Mouse (Mus musculus) forebrain, embryonic 13.5 days (tissue): ENCODE measurements around the gene Gm10073. TPM values are rescaled to one million over a fixed set of nuclear protein-coding genes. Genes with fewer than 3 reads are reported as not detected.
"Not testable (repeated sequence)": the region's sequence is repeated elsewhere in the genome, so short reads cannot be mapped to it uniquely, and the experiment has no call there.

Experiments
- ATAC-seq: fragments of 200-750 bp; cut with Nextera tagmentation; 2 replicates; pipeline ENCODE4 v1.8.0; 2017
- H3K27ac ChIP-seq: fragments of 300-500 bp; sonication (generic); 2 replicates; pipeline ENCODE4 v1.5.1; 2015; ENCODE audit warnings: inconsistent platforms, mild to moderate bottlenecking, moderate library complexity
- H3K27me3 ChIP-seq: fragments of 300-500 bp; sonication (generic); 2 replicates; pipeline ENCODE4 v1.6.1; 2015; ENCODE audit warnings: mild to moderate bottlenecking, inconsistent platforms
- H3K36me3 ChIP-seq: fragments of 300-500 bp; sonication (generic); 2 replicates; pipeline ENCODE4 v1.6.1; 2015; ENCODE audit warnings: mild to moderate bottlenecking, inconsistent platforms; ENCODE audit not compliant: poor library complexity, severe bottlenecking
- H3K4me1 ChIP-seq: fragments of 300-500 bp; sonication (generic); 2 replicates; pipeline ENCODE4 v1.6.1; 2015; ENCODE audit warnings: inconsistent platforms
- H3K4me2 ChIP-seq: fragments of 300-500 bp; sonication (generic); 2 replicates; pipeline ENCODE4 v1.6.1; 2015; ENCODE audit warnings: inconsistent platforms, mild to moderate bottlenecking, moderate library complexity
- H3K4me3 ChIP-seq: fragments of 300-500 bp; sonication (generic); 2 replicates; pipeline ENCODE4 v1.5.1; 2015; ENCODE audit warnings: mild to moderate bottlenecking, inconsistent platforms
- H3K9ac ChIP-seq: fragments of 300-500 bp; sonication (generic); 2 replicates; pipeline ENCODE4 v1.6.1; 2015; ENCODE audit warnings: mild to moderate bottlenecking, inconsistent platforms
- H3K9me3 ChIP-seq: fragments of 300-500 bp; sonication (generic); replicated peaks from 2 replicates; pipeline ENCODE4 v1.6.1; 2016; ENCODE audit warnings: inconsistent platforms
- WGBS: fragments of 180-500 bp; shearing (Covaris S2); methylation state at CpG from one replicate; pipeline ENCODE4 v1.1.7; 2015; 5-methylcytosine and 5-hydroxymethylcytosine counted together
- polyA plus RNA-seq: library from polyadenylated mRNA; unstranded; fragments of >200 nt; fragmentation: Nextera tagmentation; extraction: Ambion mirVana; gene quantifications from 2 replicates; pipeline ENCODE4 v1.2.1, GENCODE M21; 2015

Gm10073 gene
- polyA plus RNA-seq, result 6.9 and 9.8 TPM in 2 replicates

DNA sequence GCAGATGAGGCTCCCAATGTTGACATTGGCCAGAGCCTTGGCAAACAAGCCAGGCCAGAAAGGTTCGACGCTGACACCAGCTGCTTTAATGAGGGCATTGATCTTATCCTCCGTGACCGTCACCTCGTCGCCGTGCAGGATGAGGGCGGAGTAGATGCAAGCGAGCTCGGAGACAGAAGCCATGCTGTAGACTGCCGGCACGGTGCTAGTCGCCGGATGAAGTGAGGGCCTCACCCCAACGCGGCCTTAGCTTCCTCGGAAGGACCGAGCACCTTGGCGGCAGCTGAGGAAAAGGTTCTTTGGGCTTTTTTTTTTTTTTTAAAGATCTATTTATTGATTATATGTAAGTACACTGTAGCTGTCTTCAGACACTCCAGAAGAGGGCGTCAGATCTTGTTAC, at the start of gene Gm10073:
Gene Gm10073, minus strand, starts transcription at position 294 of the 400 bp plus-strand sequence.
- not testable (repeated sequence) for H3K9ac ChIP-seq, H3K4me1 ChIP-seq, H3K27ac ChIP-seq, H3K4me2 ChIP-seq, H3K4me3 ChIP-seq, H3K36me3 ChIP-seq, H3K27me3 ChIP-seq, ATAC-seq, H3K9me3 ChIP-seq
- WGBS, result 74% methylated on average over 20 of the region's 20 CpGs

DNA sequence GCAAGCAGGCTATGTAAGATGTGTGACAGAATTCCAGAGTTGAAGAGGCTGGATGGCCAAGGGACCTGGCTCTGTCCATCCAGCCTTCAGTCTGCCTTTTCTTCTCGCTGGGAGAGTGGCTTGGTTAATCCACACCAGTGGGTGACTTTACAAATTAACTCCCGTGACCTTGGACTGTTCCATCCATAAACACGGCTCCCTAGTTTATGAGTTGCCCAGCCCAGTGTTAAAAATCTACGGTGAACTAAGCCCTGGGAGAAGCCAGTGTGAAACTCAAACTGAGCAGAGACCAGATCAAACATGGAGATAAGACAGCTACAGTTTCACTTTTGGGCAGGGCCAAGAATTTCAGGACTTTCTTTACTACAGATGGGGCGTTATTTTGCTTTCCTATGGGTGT, 49.8 kb upstream of the Gm10073 start:
- no peak for ATAC-seq
- H3K9me3 ChIP-seq, result no peaks in the 10 kb centered on the region
- H3K9ac ChIP-seq, result no peak overlapping the region
- H3K36me3 ChIP-seq, result no peaks in the 10 kb centered on the region
- H3K27me3 ChIP-seq, result no peaks in the 10 kb centered on the region
- no peak overlapping the region for H3K4me2 ChIP-seq
- no peak overlapping the region for H3K4me3 ChIP-seq
- 86% methylated on average over 5 of the region's 5 CpGs for WGBS
- no peak overlapping the region for H3K27ac ChIP-seq
- peaks cover 6% of the 10 kb centered on the region for H3K4me1 ChIP-seq

DNA sequence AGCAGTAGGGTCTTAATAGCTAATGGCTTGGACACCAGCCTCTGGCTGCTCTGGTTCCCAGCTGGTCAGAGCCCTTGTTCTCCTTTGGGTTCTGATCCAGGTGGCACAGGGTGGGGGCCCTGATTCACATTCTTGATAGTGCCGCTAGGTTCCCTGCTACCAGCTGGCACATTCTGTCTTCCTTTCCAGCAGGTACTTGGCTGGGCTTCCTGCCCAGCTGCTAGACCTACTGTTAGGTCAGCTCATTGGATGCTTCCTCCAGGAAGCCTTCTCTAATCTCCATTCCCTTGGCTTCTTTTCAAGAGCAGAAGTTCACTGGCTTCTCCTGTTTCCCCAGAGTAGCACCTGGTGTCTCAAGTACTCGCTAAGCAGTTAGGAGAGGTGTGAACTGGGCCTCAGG, 47.2 kb upstream of the Gm10073 start:
- H3K27ac ChIP-seq, result no peak overlapping the region
- peaks cover 6% of the 10 kb centered on the region for H3K4me1 ChIP-seq
- no peak overlapping the region for H3K4me2 ChIP-seq
- no peak overlapping the region for H3K4me3 ChIP-seq
- 77% methylated on average over 2 of the region's 2 CpGs for WGBS
- ATAC-seq, result no peak
- H3K9me3 ChIP-seq, result no peaks in the 10 kb centered on the region
- no peaks in the 10 kb centered on the region for H3K27me3 ChIP-seq
- no peaks in the 10 kb centered on the region for H3K36me3 ChIP-seq
- no peak overlapping the region for H3K9ac ChIP-seq

DNA sequence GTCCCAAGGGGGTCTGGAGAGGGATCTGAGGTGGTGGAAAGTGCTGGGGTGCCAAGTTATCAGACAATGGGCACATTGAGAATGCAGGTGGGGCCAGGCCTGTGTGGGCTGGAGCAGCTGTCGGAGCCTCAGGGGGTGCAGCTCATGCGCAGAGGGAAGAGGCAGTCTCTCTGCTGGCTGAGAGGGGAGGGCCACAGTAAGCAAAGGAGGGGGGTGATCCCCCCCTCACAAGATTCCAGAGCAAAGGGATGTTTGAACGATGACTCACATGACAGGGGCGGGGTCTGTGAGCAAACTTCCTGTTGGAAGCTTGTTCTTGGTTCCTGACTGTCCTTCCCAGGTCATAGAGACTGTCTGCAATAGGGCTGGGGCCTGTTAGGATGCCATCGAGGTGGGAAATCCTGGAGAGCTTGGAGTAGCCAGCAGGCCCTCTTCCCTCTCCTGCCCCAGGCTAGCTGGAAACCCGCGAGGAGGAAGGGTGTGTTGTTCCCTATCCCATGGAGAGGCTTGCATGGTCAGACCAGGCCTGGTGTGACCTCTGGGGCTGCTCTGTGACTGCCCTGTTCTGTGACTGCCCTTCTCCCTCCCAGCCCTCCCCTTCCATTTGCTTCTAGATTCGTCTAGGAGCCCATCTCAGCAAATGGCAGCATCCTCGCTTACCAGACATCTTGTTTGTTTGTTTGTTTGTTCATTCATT, 46.4 kb upstream of the Gm10073 start:
- ATAC-seq, result no peak
- no peak overlapping the region for H3K4me2 ChIP-seq
- H3K9ac ChIP-seq, result no peak overlapping the region
- H3K27ac ChIP-seq, result no peak overlapping the region
- no peaks in the 10 kb centered on the region for H3K27me3 ChIP-seq
- no peaks in the 10 kb centered on the region for H3K9me3 ChIP-seq
- no peaks in the 10 kb centered on the region for H3K36me3 ChIP-seq
- no peak overlapping the region for H3K4me3 ChIP-seq
- H3K4me1 ChIP-seq, result peaks cover 6% of the 10 kb centered on the region
- 57% methylated on average over 9 of the region's 9 CpGs for WGBS

DNA sequence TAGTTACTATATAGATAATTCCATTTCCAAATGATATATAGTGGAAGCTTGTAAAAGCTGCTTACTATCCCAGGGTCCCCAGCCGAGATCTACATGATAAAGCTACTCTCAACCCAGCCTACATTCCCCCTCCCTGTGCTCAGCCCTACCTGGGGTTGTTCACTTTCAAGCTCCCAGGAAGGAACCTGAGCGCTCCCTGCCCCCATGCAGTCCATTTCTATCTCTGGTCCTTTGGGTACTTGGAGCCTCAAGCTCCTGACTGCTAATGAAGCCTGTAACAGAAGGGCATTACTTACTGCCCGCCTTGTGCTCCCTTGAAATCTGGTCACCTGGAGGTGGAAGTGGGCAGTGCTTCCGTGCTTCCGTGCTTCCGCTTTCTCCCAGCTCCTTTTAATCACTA, 45.1 kb upstream of the Gm10073 start:
- peaks cover 2% of the 10 kb centered on the region; the same call in 1 of the 2 replicates for H3K27me3 ChIP-seq
- no peaks in the 10 kb centered on the region for H3K36me3 ChIP-seq
- 54% methylated on average over 6 of the region's 6 CpGs for WGBS
- H3K9me3 ChIP-seq, result no peaks in the 10 kb centered on the region
- no peak overlapping the region for H3K27ac ChIP-seq
- no peak overlapping the region for H3K4me2 ChIP-seq
- peaks cover 6% of the 10 kb centered on the region for H3K4me1 ChIP-seq
- no peak overlapping the region for H3K4me3 ChIP-seq
- no peak for ATAC-seq
- H3K9ac ChIP-seq, result no peak overlapping the region

DNA sequence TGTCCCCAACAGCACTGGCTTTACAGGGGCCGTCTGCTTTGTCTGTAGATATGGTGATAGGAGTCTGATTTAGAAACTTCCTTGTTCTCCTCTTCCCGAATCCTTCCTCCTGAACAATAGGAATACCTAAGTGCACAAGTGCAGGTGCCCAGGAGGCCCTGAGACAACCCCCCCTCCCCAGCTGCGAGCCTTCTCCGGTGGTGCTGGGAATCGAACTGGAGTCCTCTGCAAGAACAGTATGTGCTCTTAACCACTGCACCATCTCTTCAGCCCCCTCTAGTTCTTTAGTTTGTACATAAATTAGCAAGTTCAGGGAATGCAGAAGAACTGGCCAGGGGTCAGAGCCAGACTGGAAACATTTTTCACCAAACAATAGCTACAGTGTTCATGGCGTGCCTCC, 44.6 kb upstream of the Gm10073 start:
- Histone ChIP-seq H3K4me2 (no peak overlapping the region), H3K36me3 (no peaks in the 10 kb centered on the region), H3K4me1 (peaks cover 6% of the 10 kb centered on the region), H3K4me3 (no peak overlapping the region), H3K9ac (no peak overlapping the region), H3K27ac (no peak overlapping the region), H3K9me3 (no peaks in the 10 kb centered on the region), H3K27me3 (peaks cover 3% of the 10 kb centered on the region; the same call in 1 of the 2 replicates)
- ATAC-seq, result no peak
- WGBS, result 67% methylated on average over 6 of the region's 6 CpGs

DNA sequence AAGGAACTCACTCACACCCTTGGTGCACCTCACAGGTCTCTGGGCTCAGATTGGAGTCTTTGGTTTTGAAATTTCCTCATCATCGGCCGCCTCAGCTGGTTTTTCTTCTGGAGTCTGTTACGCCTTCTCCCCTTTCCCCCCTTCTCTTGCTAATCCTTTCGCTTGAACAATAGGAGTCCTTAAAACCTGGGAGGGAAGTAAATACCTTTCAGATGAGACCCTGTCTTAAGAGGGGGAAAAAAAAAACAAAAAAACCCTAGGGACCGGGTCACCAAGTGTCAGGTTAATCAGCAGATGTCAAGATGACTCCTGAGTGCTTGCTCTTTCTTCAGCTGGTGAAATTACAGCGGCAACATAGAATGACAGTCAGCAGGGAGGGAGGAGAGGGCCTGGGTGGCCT, 43.9 kb upstream of the Gm10073 start:
- H3K36me3 ChIP-seq, result no peaks in the 10 kb centered on the region
- ATAC-seq, result no peak

DNA sequence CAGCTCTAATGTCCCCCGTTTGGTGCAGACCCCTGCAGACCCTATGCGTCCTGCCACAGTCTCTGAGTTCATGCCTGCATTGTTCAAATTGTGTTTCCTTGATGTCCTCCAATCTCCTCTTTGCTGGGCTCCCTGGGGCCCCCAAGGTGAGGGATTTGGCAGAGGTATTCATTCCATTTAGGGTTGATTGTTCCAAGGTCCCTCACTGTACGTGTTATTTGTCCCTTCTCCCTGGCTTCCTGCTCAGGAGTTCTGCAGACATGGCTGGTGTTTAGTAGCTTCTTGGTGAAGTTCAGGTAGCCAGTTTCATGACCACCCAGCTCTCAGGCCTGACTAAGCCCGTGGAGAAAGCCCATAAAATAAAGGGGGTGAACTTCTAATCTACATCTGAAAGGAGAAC, 43.4 kb upstream of the Gm10073 start:
- Histone ChIP-seq H3K4me3 (no peak overlapping the region), H3K4me2 (no peak overlapping the region), H3K4me1 (peaks cover 6% of the 10 kb centered on the region), H3K27me3 (peaks cover 3% of the 10 kb centered on the region; the same call in 1 of the 2 replicates), H3K9me3 (no peaks in the 10 kb centered on the region), H3K9ac (no peak overlapping the region), H3K27ac (no peak overlapping the region), H3K36me3 (no peaks in the 10 kb centered on the region)
- WGBS, result 26% methylated on average over 4 of the region's 4 CpGs
- no peak for ATAC-seq

More for the DNA sequence above, 43.9 kb upstream of the Gm10073 start:
- no peak overlapping the region for H3K4me2 ChIP-seq
- no peak overlapping the region for H3K4me3 ChIP-seq
- H3K4me1 ChIP-seq, result peaks cover 6% of the 10 kb centered on the region
- H3K27ac ChIP-seq, result no peak overlapping the region
- no peak overlapping the region for H3K9ac ChIP-seq
- no peaks in the 10 kb centered on the region for H3K9me3 ChIP-seq
- peaks cover 3% of the 10 kb centered on the region; the same call in 1 of the 2 replicates for H3K27me3 ChIP-seq
- WGBS, result 7% methylated on average over 6 of the region's 6 CpGs

DNA sequence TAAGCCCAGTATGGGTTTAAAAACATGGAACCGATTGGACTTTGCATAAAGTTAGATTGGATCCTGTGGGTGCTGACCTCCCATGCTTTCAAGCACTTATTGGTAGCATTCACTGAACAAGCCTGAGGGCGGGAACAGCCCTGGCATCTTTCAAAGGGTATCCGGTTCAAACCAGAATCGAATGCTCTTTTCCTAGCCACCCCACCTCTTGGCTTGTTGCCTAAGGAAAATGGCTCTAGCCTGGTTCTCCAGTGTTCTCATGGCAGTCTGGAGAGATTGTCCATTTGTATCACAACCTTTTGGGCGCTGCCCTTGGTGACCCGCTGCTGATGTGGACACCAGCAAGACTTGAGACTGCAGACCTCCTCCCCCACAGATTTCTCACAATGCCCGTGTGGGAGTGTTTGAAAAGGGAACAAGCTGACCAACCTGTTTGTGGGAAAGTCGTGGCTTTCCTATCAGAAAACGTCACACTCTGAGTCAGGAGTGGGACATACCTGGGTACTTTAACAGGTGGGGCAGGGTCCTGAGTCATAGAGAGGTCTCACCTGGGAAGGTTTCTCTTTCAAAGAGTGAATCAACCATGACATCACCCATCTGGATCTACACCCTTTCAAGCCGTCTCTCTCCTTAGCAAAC, 42.5 kb upstream of the Gm10073 start:
- H3K36me3 ChIP-seq, result no peaks in the 10 kb centered on the region
- H3K9me3 ChIP-seq, result no peaks in the 10 kb centered on the region
- H3K27ac ChIP-seq, result no peak overlapping the region
- H3K27me3 ChIP-seq, result peaks cover 3% of the 10 kb centered on the region; the same call in 1 of the 2 replicates
- H3K9ac ChIP-seq, result no peak overlapping the region
- no peak for ATAC-seq
- no peak overlapping the region for H3K4me2 ChIP-seq
- H3K4me1 ChIP-seq, result peaks cover 6% of the 10 kb centered on the region
- 72% methylated on average over 10 of the region's 10 CpGs for WGBS
- H3K4me3 ChIP-seq, result no peak overlapping the region

DNA sequence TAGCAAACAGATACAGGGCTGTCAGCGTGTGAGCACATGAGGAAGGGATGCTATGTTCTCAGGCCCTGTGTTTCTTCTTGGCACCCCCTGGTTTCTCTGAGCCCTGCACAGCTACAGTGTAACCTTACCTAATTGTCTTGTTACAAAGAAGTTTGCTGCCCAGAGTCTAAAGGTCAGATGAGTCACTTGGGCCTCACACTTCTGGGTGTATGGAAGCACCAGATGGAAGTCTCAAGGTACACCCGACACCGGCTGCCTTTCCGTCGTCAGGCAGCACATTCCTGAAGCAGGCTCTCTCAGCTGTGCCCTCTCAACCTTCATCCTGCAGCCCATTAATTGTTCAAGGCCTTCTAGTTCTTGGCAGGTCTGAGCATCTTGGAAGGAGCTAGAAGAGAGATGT, 41.4 kb upstream of the Gm10073 start:
- Histone ChIP-seq H3K36me3 (no peaks in the 10 kb centered on the region), H3K9me3 (no peaks in the 10 kb centered on the region), H3K4me2 (no peak overlapping the region), H3K9ac (no peak overlapping the region), H3K4me3 (no peak overlapping the region), H3K27me3 (peaks cover 3% of the 10 kb centered on the region; the same call in 1 of the 2 replicates), H3K27ac (no peak overlapping the region), H3K4me1 (peaks cover 5% of the 10 kb centered on the region)
- 71% methylated on average over 5 of the region's 5 CpGs for WGBS
- no peak for ATAC-seq

DNA sequence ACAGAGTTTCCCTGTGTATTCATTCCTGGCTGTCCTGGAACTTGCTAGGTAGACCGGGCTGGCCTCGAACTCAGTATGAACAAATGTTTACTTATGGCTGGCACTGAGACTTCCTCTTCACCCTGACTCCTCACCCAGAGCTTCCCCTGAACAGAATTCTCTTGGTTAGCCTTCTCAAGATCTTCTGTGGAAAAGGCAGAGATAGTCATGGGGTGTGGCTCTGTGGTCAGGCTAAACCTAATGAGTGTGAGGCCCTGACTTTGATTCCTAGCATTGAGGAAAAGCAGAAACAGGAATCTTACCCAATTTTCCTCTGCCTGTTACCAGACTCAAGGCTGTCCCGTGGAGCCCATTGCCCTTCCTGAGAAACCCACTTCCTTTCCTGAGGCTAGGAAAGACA, 38.8 kb upstream of the Gm10073 start:
- Histone ChIP-seq H3K27me3 (peaks cover 7% of the 10 kb centered on the region; the same call in 1 of the 2 replicates), H3K36me3 (no peaks in the 10 kb centered on the region), H3K27ac (no peak overlapping the region), H3K4me3 (no peak overlapping the region), H3K4me1 (no peaks in the 10 kb centered on the region), H3K4me2 (no peak overlapping the region), H3K9ac (no peak overlapping the region), H3K9me3 (no peaks in the 10 kb centered on the region)
- ATAC-seq, result no peak
- WGBS, result 74% methylated on average over 3 of the region's 3 CpGs

DNA sequence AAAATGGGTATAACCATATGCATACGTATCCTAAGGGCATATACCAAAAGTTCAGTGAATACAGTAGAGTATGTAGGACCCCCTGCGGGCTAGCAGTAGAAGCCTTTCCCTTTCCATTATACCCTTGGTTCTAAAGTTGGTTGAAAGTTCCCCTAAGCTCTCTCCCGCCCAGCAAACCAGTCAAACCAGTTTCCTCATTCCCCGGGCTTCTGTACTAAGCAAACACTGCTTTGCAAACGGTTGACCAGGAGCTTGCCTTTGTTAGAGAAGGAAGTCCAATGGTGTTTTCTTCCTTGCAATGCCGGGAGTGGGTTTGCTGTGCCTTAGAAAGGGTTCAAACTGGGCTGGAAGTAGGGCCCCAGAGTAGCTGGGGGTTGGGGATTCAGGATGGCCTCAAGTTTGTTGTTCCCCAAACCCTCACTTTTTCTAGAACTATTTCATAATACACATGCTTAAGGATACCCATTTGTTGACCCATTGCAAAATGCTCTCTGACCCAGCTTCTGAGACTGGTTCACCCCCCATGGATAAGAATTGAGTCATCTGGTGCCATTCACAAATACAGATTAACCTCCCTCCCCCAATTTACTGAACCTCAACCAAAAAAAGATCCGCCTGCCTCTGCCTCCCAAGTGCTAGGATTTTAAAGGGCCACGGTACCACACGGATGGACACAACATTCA, 37.8 kb upstream of the Gm10073 start:
- WGBS, result 72% methylated on average over 9 of the region's 9 CpGs
- no peaks in the 10 kb centered on the region for H3K9me3 ChIP-seq
- no peak overlapping the region for H3K4me2 ChIP-seq
- H3K9ac ChIP-seq, result no peak overlapping the region
- H3K4me1 ChIP-seq, result no peaks in the 10 kb centered on the region
- H3K27me3 ChIP-seq, result peaks cover 15% of the 10 kb centered on the region
- no peak overlapping the region for H3K4me3 ChIP-seq
- no peak for ATAC-seq
- no peaks in the 10 kb centered on the region for H3K36me3 ChIP-seq
- no peak overlapping the region for H3K27ac ChIP-seq
